Mouse (Mus musculus): ENCODE measurements around the gene Spon1.

Gene Spon1

DNA sequence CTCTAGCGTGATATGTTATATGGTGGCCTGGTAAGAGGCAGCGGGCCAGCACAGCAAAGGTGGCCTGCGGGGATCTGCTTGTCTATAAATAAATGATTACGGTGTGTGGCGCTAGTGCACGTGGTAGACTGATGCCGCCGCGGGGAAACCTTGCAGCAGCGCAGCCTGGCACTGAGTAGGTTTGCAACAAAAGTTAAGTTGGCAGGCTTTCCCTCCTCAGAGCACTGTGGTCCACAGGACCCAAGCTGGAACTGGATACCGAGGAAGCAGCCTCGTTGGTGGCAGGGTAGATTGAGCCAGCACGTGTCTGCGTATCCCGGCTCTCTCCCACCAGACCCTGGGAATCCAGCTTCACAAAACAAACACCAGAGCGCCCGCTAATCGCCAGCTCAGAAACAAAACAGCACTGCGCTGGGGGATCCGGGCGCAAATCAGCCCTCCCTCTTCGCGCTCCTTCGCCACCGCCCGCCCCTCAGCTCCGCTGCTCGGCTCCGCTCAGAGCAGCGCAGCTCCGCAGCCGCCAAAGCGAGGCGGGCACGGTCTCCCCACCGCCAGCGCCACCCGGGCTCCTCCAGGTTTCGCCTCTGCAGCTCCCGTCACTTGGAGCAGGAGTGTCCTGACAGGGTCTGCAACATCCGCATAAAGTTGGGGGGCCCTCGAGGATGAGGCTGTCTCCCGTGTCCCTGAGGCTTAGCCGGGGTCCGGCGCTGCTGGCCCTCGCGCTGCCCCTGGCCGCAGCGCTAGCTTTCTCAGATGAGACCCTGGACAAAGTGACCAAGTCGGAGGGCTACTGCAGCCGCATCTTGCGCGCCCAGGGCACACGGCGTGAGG lies at the start of gene Spon1:
TSS of gene Spon1 (plus strand) at position 332 of the 831 bp plus-strand sequence.
- peak; percentile 5 for DNase-seq (ENCODE audit: low read depth, low spot score)

DNA sequence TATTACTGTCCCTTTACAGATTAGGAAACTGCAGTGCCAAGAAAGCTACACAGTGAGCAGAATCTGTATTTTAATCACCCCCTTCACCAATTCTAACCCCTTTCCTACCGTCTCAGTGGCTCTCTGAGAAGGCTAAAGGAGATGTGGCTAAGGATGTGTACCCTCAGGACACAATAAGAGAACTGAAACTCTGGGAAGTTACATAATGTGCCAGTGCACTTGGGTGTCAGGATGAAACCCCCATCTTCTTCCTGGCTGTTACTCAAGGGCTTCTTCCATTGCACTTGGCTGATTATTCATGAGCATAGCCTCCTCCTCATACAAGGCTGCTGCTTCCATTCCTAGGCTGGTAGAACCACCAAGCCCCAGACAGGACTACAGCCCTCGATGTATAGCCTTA lies 43.8 kb upstream of the Spon1 start:
- DNase-seq (ENCODE audit: low read depth, low spot score) = no peak

DNA sequence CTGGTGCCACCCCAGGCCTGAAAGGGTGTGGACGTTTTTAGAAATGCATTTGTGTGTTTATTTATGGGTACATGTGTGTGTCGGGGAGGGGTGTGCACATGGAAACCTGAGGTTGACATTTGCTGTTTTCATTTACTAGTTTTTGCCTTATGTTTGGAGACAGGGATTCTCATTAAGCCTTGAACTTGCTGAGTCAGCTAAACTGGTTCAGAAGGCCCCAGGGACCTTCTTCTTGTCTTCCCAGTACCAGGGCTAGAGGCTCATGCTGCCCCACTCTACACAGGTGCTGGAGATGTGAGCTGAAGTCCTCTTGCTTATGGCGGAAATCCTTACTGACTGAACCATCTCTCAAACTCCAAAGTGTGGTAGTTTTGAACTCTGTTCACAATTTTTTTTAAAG lies 41.9 kb upstream of the Spon1 start:
- no peak for DNase-seq (ENCODE audit: low read depth, low spot score)

DNA sequence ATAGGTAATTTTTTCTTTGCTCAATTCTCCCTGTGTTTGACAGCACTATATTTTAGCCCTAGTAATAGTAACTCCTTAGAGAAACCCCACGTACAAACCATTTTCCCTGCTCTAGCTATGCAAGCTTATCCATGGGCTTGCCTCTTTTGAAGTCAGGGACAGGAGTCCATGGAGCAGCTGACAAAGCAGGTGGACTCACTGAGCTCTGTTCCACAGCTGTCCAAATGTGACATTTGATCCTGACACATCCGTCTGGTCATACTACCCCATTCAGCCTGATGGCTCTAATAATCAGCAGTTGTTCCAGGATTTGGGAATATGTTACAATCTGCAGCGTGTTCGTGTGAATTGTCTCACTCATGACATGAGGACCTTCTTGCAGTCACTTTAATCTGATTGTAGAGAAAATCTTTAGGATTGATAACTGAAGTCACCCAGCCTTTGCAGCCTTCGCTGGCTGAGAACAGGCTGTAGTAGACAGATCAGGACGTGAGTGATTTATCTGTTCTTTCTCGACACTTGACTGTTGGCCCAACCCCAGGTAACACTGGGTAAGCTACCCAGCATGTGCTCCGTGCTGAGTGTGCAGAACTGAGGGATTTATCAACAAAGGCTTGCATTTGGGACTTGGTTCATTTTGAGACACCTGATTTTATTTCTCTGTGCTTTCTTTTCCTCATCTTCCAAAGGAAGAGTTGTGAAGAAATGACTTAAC lies 37.6 kb upstream of the Spon1 start:
- DNase-seq (ENCODE audit: low read depth, low spot score) = no peak

DNA sequence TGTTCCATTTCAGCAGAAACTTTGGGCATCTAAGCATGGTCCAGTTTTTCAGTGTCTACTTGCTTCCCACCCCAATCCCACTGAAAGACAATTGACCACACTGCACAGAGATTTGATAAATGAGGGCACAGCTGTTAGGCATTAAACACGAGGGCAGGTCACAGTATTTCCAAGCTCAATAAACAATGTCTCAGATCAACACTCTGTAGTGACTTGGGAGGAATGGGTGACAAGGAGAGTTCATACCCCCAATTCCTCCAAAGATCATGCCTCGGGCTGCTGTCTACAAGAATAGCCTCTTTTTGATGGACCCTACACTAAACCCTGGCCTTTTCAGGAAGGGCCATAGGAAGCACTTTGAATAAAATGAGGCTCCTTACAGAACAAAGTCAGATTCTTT lies 36.9 kb upstream of the Spon1 start:
- no peak for DNase-seq (ENCODE audit: low read depth, low spot score)

DNA sequence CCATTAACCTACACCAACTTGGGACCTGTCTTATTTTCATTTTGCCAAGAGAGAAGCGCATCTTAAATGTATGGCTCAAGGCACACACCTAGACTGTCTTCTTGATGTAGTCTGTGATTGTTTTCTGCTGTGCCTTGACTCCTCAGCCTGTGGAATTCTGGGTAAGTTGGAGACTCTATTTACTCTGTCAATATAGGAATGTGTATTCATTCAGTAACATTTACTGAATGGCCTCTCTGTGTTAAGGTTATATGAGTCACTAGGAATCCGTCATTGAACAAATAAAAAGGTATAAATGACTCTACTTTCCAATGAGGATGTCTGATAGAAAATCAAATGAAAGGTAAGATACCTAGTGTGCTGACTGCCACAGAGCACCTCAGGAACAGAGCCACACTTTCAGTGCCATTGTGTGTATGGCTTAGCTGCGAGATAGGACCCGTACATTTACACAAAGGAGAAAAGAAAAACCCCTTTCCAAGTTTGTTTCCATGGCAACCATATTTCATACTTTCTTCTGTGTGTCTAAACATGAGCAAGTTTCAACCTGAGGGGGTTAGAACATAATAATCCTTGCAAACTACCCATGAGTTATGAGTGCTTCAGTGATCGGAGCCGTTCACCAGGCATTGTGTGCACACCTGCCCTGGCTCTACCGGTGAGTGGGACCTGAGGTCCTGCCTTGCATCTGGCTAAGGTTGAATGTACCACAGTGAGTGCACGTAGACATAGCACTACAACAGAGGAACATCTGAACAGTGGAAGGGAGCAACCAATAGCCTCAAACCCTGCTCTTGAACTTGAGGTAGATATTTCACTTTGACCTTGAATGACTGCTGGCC lies 35.2 kb upstream of the Spon1 start:
- no peak for DNase-seq (ENCODE audit: low read depth, low spot score)

DNA sequence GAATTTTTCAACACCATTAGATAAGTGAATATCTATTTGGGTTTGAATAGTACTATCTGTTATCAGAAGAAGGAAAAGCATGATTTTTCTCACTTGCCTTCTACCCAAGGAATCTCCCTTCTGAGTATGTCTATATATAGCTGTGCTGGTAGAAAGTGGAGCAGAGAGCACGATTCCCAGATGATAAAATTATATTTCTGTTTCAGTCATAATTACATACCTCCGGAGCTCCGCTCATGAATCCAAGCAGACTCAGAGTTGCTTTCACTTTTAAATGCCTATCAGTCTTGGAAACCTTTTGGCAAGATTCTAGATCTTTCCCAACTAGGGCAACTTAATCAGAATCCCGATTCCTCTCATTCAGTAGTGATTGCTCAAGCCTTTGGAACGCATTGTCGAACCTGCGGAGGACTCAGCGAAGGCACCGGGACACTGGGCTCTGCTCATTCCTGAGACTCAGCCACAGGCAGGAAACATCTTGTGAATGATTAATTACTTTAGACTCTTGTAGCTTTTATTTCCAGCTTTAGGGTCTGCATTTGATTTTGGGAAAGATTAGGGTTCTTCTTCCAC lies 27.9 kb upstream of the Spon1 start:
- no peak for DNase-seq (ENCODE audit: low read depth, low spot score)

DNA sequence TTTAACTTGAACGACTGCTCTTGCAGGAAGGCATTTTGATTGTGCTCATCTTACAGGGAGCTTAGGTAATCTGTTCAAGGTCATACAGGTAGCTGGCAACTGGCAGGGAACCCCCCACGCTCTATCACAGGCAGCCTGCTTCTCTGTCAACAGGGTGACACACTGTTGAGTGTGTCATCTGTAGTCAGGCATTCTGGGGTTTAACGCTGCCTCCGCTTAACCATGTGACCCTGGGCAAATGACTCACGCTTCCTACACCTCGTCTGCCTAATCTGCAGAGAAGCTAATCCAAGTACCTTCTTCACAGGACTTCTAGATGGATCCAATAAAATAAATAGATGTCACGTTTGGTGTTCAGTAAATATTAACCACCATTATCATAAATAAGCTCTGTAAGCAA lies 26.6 kb upstream of the Spon1 start:
- no peak for DNase-seq (ENCODE audit: low read depth, low spot score)

DNA sequence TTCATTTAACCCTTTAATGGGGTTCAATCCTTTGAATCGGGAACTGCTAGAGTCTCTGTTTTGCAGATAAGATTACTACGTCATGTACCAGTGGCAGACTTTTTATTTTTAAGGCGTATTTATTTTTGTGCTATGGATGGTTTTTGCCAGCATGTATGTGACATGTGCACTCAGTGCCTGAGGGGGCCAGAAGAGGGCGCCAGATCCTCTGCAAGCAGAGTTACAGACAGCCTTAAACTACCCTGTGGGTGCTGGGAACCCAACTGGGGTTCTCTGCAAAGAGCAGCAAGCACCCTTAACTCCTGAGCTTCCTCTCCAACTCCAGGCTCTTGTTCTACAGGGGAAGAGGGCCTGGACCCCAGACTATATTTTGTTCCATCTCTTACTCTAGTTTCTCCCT lies 23.2 kb upstream of the Spon1 start:
- peak; percentile 6 for DNase-seq (ENCODE audit: low read depth, low spot score)

DNA sequence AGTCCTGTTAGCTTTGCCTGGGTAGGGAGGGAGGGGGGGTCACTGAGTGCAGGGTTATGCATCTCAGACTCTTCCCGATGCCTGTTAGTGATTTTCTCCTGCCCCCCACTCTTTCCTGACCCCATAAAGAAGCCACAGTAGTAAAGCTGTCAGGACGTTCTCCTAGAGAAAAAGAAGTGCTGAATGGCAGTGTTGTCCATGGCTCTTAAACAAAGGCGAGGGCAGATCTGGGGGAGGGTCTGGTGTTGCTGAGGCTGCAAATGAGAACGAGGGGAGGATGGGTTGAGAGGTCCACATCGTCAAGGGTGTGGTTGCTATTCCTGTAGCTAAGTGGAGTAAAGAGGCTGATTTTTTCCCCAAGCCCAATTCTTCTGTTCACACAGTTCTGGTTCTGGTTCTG lies 21.8 kb upstream of the Spon1 start:
- no peak for DNase-seq (ENCODE audit: low read depth, low spot score)

DNA sequence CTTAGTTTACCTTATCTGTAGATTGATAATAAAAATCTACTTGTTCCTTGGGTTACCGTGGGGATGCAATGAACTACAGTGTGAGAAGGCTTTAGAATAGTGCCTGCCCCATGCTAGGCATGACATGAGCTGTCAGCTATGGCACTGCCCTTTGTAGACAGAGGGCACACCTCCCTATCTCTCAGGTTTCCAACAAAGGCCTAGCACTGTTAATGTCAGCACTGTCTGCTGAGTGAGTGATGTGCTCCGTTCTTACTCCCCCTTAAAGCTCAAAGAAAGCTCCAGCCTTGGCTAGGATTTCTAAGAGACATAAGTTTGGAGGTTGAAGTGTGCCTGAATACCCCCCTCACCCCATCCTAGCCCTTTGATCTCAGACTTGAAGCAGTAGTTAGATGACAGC lies 9.2 kb upstream of the Spon1 start:
- no peak for DNase-seq (ENCODE audit: low read depth, low spot score)

DNA sequence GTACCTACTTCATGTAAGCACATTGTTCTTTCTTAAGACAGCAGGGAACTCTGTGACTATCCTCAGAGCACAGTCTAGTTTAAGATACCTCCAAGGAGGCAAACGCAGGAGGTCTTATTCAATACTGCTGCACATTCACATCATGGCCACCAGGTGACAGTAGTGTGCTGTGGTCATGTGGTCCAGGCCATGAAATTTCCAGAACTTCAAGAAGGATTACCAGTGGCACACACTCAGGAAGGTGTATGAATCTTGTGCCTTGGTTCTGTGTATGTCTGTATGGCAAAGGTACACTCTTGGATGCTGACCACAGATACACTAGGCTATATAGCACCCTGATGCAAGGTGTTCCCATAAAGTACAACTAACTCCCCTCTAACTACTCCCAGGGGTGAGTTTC lies 6.6 kb upstream of the Spon1 start:
- peak; percentile 69 for DNase-seq (ENCODE audit: low read depth, low spot score)

DNA sequence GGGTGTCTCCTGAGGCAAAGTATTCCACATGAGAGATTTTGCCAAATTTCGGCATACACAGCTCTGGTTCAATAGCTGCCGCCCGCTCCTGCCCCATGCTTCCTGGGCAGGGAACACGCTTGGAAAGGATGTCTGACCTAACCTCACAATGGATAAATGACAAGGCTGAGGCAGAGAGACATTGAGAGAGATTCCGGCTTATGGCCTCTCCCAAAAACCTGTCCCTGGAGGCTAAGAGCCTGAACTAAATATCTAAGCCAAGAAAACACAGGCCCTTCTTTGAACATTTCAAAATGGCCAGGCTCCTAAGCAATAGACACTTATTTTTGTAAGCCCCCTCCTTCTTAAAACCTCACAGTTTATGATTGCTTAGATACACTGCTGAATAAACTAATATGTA lies 665 bp upstream of the Spon1 start:
- DNase-seq (ENCODE audit: low read depth, low spot score) = no peak

DNA sequence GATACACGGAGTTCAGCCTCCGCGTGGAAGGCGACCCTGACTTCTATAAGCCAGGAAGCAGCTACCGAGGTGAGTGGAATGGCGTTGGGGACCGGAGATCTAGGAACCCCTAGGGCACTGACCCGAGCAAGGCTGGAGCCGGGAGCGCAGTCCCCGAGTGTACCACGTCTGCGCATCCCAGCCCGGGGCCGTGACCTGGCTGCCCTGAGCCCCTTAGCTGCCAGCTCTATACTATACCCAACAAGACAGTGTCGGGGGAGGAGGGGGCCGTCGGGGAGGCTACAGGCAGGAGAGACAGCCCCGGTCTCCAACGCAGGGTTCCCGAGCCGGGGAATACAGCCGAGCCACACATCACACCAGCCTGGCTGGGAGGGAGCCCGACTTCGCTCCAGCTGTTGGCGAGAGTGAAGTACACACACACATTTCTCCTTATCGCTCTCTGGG lies 722 bp downstream of the Spon1 start:
- DNase-seq (ENCODE audit: low read depth, low spot score) = no peak

DNA sequence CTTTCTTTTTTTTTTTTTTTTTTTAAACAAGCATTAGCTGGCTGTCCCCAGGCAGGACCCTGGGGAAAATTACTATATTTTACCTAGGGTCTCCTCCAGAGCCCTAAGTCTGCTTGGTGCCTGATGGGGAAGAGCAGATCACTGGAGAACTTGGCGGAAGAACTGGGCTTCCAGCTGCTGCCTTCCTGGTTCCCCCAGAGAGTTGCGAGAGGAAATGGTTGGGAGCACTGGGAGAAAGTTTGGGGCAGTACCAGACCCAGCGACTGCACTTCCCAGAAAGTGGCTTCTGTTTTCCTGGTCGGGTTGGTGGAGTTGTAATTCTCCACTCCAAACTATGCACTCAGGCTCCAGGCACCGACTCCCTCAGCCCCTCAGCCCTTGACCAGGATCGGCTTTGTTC lies 1.7 kb downstream of the Spon1 start:
- no peak for DNase-seq (ENCODE audit: low read depth, low spot score)

DNA sequence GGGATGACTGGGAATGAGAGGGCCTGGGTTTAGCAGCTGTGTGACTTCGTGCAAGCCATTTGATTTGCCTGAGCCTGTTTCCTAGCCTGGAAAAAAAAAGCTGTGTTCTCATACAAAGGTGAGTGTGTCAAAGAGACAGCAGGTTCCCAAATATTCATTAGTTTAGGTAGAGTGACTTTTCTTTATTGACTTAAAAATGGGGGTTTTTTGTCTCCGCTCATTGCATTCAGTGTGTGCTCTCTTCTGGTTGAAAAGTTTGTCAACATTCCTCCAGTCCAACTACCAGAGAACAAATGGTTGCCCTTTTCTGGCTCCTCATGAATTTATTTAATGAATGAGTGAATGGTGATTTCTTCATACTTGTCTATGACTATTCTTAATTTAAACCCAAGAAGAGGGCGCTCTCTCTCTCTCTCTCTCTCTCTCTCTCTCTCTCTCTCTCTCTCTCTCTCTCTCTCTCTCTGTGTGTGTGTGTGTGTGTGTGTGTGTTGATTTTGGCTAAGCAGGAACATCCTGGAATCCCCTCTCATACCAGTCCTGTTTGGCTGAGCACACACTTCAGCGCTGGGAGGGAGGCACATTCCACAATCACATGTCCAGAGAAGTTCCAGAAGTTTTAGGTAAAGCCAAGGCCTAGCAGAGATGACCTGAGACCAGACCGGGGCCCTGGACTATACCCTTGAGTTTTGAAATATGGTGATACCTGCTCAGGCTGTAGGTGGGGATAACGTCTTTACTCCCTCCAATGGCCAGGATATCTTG lies 2.6 kb downstream of the Spon1 start:
- DNase-seq (ENCODE audit: low read depth, low spot score) = no peak

DNA sequence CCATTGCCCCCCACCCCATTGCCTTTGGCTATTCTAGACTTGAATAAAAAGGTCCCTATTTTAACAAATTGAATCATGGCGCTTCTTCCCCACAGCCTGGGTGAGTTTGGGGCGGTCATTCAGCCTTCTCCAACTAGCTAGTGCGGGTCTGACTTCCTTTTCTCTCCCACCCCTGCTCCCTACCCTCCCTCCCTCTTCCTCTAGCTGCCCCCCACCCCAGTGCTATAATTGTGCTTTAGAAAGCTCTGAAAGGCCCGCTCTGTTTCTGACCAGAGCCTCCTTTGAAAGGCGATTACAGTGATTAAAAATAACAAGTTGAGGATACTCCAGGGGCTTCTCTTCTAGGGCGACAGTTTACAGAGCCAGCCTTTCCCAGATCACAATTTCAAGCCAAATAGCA lies 3.5 kb downstream of the Spon1 start:
- no peak for DNase-seq (ENCODE audit: low read depth, low spot score)

DNA sequence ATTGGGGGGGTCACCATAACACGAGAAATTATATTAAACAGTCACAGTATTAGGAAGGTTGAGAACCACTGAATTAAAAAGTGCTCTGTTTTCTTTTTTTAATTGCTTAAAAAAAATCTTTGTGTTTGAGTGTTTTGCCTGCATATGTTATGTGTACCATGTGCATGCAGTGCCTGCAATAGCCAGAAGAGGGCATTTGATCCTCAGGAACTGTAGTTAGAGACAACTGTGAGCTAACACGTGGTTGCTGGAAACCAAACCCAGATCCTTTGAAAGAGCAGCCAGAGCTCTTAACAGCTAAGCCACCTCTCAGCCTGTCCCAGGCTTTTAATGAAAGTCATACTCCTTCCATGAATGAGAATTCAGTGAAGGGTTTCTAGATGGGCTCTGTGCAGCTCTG lies 6.3 kb downstream of the Spon1 start:
- DNase-seq (ENCODE audit: low read depth, low spot score) = peak; percentile 8

DNA sequence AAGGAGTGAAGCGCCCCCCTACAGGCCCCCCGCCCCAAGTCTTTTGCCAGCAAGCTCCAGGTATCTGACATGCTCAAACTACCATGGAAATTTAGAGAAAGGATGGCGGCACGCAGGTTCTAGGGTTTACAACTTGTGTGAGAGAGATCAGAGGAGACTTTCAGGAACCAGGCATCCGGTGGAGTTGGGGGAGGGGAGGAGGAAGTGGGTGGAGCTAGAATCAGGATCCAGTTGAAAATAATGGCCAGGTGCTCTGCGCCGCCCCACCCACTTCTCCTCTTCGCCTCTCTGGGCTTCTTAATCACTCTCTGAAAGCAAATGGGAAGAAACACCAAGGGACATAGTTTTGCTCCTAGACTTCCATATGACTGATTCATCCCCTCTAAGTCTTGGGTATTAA lies 7.6 kb downstream of the Spon1 start:
- peak; percentile 50 for DNase-seq (ENCODE audit: low read depth, low spot score)

DNA sequence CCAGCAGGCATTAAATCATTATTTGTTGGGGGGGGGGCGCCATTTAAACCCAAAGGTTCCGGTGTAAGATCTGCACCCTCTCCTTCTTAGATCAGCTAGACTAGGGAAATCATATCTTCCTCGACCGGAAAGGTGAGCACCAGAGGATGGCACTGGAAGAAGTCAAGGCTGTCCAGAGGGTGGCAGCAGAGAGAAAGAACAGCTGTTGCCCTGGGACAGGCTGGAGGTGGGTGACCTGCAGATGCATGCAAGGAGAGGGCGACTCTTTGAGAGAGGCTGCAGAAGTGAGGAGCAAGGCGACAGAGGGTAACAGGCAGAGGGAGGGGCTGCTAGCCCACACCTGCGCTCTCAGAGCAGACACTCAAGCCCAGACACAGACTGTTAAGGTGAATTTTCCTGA lies 8.2 kb downstream of the Spon1 start:
- peak; percentile 68 for DNase-seq (ENCODE audit: low read depth, low spot score)

DNA sequence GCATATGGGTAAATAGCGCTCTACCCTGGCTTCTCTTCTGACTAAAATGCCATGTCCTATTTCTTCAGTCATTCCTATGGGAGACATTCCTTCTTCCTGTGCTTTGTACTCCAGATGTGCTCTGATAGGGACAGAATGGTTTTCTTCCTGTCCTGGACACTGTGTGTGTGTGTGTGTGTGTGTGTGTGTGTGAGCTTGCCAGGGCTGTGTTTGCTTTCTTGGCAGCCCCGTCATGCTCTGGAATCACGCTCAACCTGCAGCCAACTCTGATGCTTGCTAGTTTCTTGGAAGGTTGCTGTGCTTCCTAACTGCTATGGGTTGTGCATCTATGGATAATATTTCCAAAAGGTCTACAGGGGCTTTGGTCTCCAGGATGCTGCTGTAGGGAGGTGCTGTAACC lies 9.1 kb downstream of the Spon1 start:
- DNase-seq (ENCODE audit: low read depth, low spot score) = no peak

All from CD4-positive, CD25-positive, alpha-beta regulatory T cell, adult 2 months (primary cell).